Mouse (Mus musculus) embryonic facial prominence, embryonic 14.5 days (tissue): ENCODE measurements around the gene Hyal4. TPM values are rescaled to one million over a fixed set of nuclear protein-coding genes. Genes with fewer than 3 reads are reported as not detected.

Experiments
- ATAC-seq: fragments of 200-750 bp; cut with Nextera tagmentation; 2 replicates; pipeline ENCODE4 v1.8.0; 2017; ENCODE audit warnings: low read depth, moderate number of reproducible peaks, moderate TSS enrichment
- DNase-seq: peaks from one replicate; pipeline ENCODE4 v3.0.0-alpha.2; 2015; ENCODE audit warnings: low spot score
- H3K27ac ChIP-seq: fragments of 300-500 bp; sonication (generic); replicated peaks from 2 replicates; pipeline ENCODE4 v1.5.1; 2014; ENCODE audit warnings: low read depth, mild to moderate bottlenecking, low read length, moderate library complexity
- H3K27me3 ChIP-seq: fragments of 300-500 bp; sonication (generic); replicated peaks from 2 replicates; pipeline ENCODE4 v1.6.1; 2014; ENCODE audit warnings: low read length; ENCODE audit not compliant: control insufficient read depth, insufficient read depth
- H3K36me3 ChIP-seq: fragments of 300-500 bp; sonication (generic); 2 replicates; pipeline ENCODE4 v1.6.1; 2014; ENCODE audit warnings: low read length, mixed read lengths; ENCODE audit not compliant: control insufficient read depth, insufficient read depth
- H3K4me1 ChIP-seq: fragments of 300-500 bp; sonication (generic); 2 replicates; pipeline ENCODE4 v1.6.1; 2014; ENCODE audit warnings: antibody characterized with exemption, low read length; ENCODE audit not compliant: control insufficient read depth, insufficient read depth
- H3K4me2 ChIP-seq: fragments of 300-500 bp; sonication (generic); 2 replicates; pipeline ENCODE4 v1.6.1; 2014; ENCODE audit warnings: low read depth, mild to moderate bottlenecking, low read length, moderate library complexity, mixed read lengths
- H3K4me3 ChIP-seq: fragments of 300-500 bp; sonication (generic); 2 replicates; pipeline ENCODE4 v1.5.1; 2014; ENCODE audit warnings: low read depth, mild to moderate bottlenecking, low read length
- H3K9ac ChIP-seq: fragments of 300-500 bp; sonication (generic); 2 replicates; pipeline ENCODE4 v1.6.1; 2014; ENCODE audit warnings: low read depth, mild to moderate bottlenecking, low read length, moderate library complexity, mixed read lengths
- H3K9me3 ChIP-seq: fragments of 300-500 bp; sonication (generic); 2 replicates; pipeline ENCODE4 v1.6.1; 2016; ENCODE audit warnings: low read length; ENCODE audit not compliant: control insufficient read depth
- WGBS: fragments of 180-500 bp; shearing (Covaris S2); extraction: QIAGEN DNeasy Blood & Tissue Kit; methylation state at CpG from one replicate; pipeline ENCODE4 v1.1.7; 2014; 5-methylcytosine and 5-hydroxymethylcytosine counted together
- polyA plus RNA-seq: library from polyadenylated mRNA; unstranded; fragments of >200 nt; fragmentation: Nextera tagmentation; extraction: Ambion mirVana; gene quantifications from 2 replicates; pipeline ENCODE4 v1.2.1, GENCODE M21; 2014

The Hyal4 gene
- not detected in 2 replicates for polyA plus RNA-seq

- 82% methylated on average over 4 of the region's 4 CpGs for WGBS
- no peak for ATAC-seq
These were observed at the start of gene Hyal4 for GRCm38 (mm10) chr6:24748029-24748428. Gene Hyal4 (plus strand): TSS chr6:24748329.

DNA sequence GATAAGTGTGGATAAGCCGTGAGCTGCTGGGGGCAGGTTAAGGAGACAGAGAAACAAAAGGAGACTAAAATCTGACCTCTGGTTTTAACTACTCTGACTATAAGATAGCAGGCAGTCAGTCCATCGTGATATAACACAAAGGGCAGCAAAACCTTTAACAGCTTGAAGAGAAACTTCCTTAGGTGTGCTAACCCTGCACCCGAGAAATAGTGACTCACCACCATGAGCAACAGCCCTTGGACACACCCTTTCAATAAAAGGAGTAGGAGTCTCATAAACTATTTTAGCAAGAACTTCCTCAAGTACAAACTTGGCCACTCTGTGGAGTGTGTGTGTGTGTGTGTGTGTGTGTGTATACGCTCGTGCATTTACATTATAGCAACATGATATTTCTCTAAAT lies 41.0 kb upstream of the Hyal4 start:
- no peak overlapping the region for H3K27ac ChIP-seq
- no peaks in the 10 kb centered on the region for H3K36me3 ChIP-seq
- no peak overlapping the region for H3K9ac ChIP-seq
- no peak for ATAC-seq
- no peak for DNase-seq
- no peak overlapping the region for H3K4me3 ChIP-seq
- H3K4me2 ChIP-seq: no peak overlapping the region
- H3K4me1 ChIP-seq: no peaks in the 10 kb centered on the region
- H3K27me3 ChIP-seq: no peaks in the 10 kb centered on the region
- H3K9me3 ChIP-seq: no peaks in the 10 kb centered on the region
- WGBS: 82% methylated on average over 5 of the region's 5 CpGs

More at GRCm38 (mm10) chr6:24748029-24748428, at the start of gene Hyal4:
- Histone ChIP-seq H3K36me3 (no peaks in the 10 kb centered on the region), H3K27ac (no peak within 1 kb of the TSS), H3K9me3 (no peaks in the 10 kb centered on the region), H3K4me1 (no peaks in the 10 kb centered on the region), H3K27me3 (no peaks in the 10 kb centered on the region), H3K4me2 (no peak within 1 kb of the TSS), H3K4me3 (no peak within 1 kb of the TSS), H3K9ac (no peak within 1 kb of the TSS)
- DNase-seq: no peak

DNA sequence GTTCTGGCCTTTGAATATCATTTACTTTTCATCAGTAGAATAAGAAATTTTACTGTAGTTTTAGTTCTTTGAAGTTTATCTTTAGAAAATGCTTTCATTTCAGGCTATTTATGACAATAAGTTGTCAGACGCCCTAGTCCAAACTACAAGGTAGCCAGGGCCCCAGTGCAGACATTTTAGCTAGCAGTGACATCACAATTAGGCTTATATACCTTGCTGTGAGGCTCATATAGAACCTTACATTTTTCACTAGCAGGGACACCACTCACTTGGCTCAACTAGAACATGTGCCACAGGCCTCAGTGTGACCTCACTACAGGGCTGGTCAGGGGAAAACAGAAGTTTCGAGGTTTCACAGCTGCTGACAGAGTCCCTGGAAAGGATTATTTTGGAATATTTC lies 40.6 kb upstream of the Hyal4 start:
- no peak for ATAC-seq
- H3K4me3 ChIP-seq: no peak overlapping the region
- no peak overlapping the region for H3K27ac ChIP-seq
- H3K9ac ChIP-seq: no peak overlapping the region
- no peak overlapping the region for H3K4me2 ChIP-seq
- H3K36me3 ChIP-seq: no peaks in the 10 kb centered on the region
- no peaks in the 10 kb centered on the region for H3K4me1 ChIP-seq
- no peaks in the 10 kb centered on the region for H3K9me3 ChIP-seq
- no peak for DNase-seq
- WGBS: 68% methylated on average over 2 of the region's 2 CpGs
- H3K27me3 ChIP-seq: no peaks in the 10 kb centered on the region

DNA sequence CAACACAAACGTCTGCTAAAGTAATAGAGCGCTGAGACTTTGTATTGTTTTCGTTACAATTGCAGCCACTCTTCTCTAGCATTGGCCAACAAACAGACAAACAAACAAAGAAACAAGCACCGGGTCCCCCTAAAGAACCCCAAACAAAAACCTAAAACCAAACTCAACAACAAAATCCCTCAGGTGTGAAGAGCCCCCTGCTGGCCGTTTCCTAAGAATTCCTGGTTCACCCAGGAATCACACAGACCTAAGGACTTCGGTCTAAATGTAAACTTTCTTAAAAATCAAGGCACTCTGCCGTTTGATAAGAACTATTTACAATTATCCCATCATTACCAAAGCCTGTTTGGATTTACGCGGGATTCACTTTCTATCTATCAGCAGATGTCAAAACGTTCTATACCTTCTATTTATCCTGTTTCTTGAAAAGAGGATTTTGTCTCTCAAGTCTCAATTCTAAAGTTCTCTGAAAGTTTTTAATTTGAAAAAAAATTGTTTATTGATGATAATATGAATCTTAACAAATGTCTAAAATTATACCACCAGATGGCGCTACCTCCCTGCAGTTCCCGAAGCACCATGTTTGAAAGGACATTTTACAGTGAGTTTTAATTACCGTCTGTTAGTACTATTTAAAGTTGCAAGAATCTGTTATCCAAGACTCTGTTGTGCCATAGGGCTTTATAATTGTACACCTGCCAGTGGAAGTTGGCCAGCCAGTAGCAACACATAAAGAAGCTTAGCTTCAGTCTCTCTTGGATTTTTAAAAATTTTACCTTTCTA lies 26.6 kb upstream of the Hyal4 start:
- Histone ChIP-seq H3K4me1 (no peaks in the 10 kb centered on the region), H3K9me3 (no peaks in the 10 kb centered on the region), H3K4me3 (no peak overlapping the region), H3K9ac (no peak overlapping the region), H3K27me3 (no peaks in the 10 kb centered on the region), H3K36me3 (no peaks in the 10 kb centered on the region), H3K4me2 (peak overlapping the region; percentile 2; the same call in 1 of the 2 replicates), H3K27ac (no peak overlapping the region)
- DNase-seq: peak; percentile 61
- WGBS: 29% methylated on average over 13 of the region's 13 CpGs
- no peak for ATAC-seq

- no peak overlapping the region for H3K4me3 ChIP-seq
- no peak overlapping the region for H3K9ac ChIP-seq
- no peaks in the 10 kb centered on the region for H3K27me3 ChIP-seq
- DNase-seq (no peak), ATAC-seq (no peak)
- H3K27ac ChIP-seq: no peak overlapping the region
- no peaks in the 10 kb centered on the region for H3K9me3 ChIP-seq
- no peak overlapping the region for H3K4me2 ChIP-seq
- WGBS: 67% methylated on average over 1 of the region's 1 CpGs
- H3K4me1 ChIP-seq: no peaks in the 10 kb centered on the region
- no peaks in the 10 kb centered on the region for H3K36me3 ChIP-seq
These were observed 20.0 kb upstream of the Hyal4 start for GRCm38 (mm10) chr6:24728130-24728529.

GRCm38 (mm10) chr6:24732945-24733344 lies 15.2 kb upstream of the Hyal4 start, which contains the start of gene Hyal6:
Gene Hyal6 (plus strand): TSS chr6:24733245.
- no peak for DNase-seq
- Histone ChIP-seq H3K9me3 (no peaks in the 10 kb centered on the region), H3K36me3 (no peaks in the 10 kb centered on the region), H3K9ac (no peak within 1 kb of the TSS), H3K27me3 (no peaks in the 10 kb centered on the region), H3K4me2 (no peak within 1 kb of the TSS), H3K4me1 (no peaks in the 10 kb centered on the region), H3K4me3 (no peak within 1 kb of the TSS), H3K27ac (no peak within 1 kb of the TSS)
- 86% methylated on average over 3 of the region's 3 CpGs for WGBS
- no peak for ATAC-seq

GRCm38 (mm10) chr6:24734565-24734964 lies 13.6 kb upstream of the Hyal4 start:
- no peak for ATAC-seq

DNA sequence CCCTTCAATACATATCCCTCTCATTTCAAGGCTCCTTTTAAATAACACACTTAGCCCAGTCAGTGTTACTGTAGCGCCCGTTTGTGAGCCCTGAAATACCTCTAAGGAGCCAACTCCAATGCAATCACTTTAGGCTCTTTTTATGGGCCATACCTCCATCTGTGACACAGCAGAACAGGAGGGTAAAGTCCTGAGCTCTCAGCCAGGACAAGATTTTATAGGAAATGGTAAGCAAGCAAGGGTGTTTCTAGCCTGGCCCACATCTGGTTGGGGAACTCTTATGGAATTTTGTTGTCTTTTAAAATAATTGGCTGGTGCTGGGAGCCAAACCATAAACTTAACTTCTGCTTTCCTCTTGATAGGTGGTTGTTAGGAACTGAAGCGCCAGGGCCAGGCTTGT lies 11.2 kb downstream of the Hyal4 start:
- 91% methylated on average over 3 of the region's 3 CpGs for WGBS
- 0 out of 2 replicates have a peak, but pooled peaks cover 8% of the 10 kb centered on the region for H3K9me3 ChIP-seq
- no peak for ATAC-seq

More at GRCm38 (mm10) chr6:24734565-24734964, 13.6 kb upstream of the Hyal4 start:
- H3K27me3 ChIP-seq: no peaks in the 10 kb centered on the region
- H3K4me3 ChIP-seq: no peak overlapping the region
- no peak overlapping the region for H3K4me2 ChIP-seq
- H3K27ac ChIP-seq: no peak overlapping the region
- H3K4me1 ChIP-seq: no peaks in the 10 kb centered on the region
- 77% methylated on average over 6 of the region's 6 CpGs for WGBS
- H3K9ac ChIP-seq: no peak overlapping the region
- no peak for DNase-seq
- H3K36me3 ChIP-seq: no peaks in the 10 kb centered on the region
- no peaks in the 10 kb centered on the region for H3K9me3 ChIP-seq

GRCm38 (mm10) chr6:24766261-24766660 lies 18.1 kb downstream of the Hyal4 start:
- WGBS: 82% methylated on average over 2 of the region's 2 CpGs
- no peak overlapping the region for H3K4me2 ChIP-seq
- H3K27ac ChIP-seq: no peak overlapping the region
- no peak overlapping the region for H3K9ac ChIP-seq
- H3K36me3 ChIP-seq: no peaks in the 10 kb centered on the region
- no peaks in the 10 kb centered on the region for H3K9me3 ChIP-seq
- ATAC-seq (no peak), DNase-seq (no peak)
- H3K4me3 ChIP-seq: no peak overlapping the region
- H3K4me1 ChIP-seq: no peaks in the 10 kb centered on the region
- H3K27me3 ChIP-seq: no peaks in the 10 kb centered on the region

More for the DNA sequence above, 11.2 kb downstream of the Hyal4 start:
- Histone ChIP-seq H3K4me2 (no peak overlapping the region), H3K9ac (no peak overlapping the region), H3K4me1 (no peaks in the 10 kb centered on the region), H3K27me3 (no peaks in the 10 kb centered on the region), H3K36me3 (no peaks in the 10 kb centered on the region), H3K27ac (no peak overlapping the region), H3K4me3 (no peak overlapping the region)
- DNase-seq: no peak
